In the genomic region with DNA sequence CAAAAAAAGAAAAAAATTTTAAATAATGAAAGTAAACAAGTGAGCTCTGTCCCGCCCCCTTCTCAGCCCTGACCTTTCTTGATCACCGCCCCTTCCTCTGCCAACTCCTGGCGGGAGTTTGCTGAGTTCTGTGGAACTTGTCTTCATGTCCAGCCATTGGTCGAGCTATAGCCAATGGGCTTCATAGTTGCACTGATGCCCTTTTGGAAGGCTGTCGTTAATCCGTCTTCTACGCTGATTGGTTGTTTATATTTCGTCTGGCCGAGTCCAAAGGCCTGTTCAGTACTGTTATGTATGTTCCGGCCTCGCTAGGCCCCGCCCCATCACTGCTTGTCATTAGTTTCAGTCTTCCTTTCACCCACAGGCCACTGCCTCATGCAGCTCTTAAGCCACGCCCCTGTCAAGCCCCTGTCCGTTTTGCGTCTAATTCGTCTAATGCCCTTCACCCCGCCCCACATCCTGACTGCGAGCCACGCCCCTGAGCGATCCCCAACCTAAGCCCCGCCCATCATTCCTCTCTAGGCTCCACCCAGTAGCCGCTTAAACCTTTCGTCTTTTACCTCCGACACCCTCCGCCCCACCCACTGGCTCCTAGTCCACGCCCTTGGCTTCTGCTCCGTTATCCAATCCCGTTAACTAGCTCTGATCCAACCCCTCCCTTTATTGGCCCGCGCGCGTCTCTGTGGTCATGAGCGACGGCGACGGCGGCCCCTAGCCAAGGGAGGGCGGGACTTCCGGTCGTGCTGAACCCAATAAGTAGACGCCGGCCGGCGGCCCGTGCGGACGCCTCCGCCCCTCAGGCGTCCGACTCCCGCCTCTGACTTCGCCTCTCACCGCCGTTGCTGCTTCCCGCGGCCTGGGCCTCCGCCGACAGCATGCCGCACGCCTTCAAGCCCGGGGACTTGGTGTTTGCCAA, we compare ENCODE assay signal across 8 mouse cellular contexts. TPM values are rescaled to one million over a fixed set of nuclear protein-coding genes. Genes with fewer than 3 reads are reported as not detected.
DNase-seq lines count a peak whose midpoint lies in the region; ATAC-seq and TF ChIP-seq lines count a peak whose summit lies in the region.

A gene (plus strand): TSS at position 755 of the 916 bp plus-strand sequence.

- peak within 1 kb of the TSS; percentile 80 for H3K4me3 ChIP-seq in G1E (ENCODE audit: low read depth, low read length)
- H3K4me3 ChIP-seq in forebrain, embryonic 16.5 days (replicated peaks; ENCODE audit: low read length) = peak within 1 kb of the TSS; percentile 66
- peak within 1 kb of the TSS; percentile 82 for H3K4me3 ChIP-seq in layer of hippocampus, adult 2 months
- peak within 1 kb of the TSS; percentile 79 for H3K4me3 ChIP-seq in lung, embryonic 14.5 days (ENCODE audit: low read depth, low read length)
- H3K4me3 ChIP-seq in olfactory bulb, adult 2 months (ENCODE audit: insufficient read depth, low read depth, low read length) = peak within 1 kb of the TSS; percentile 66
- H3K4me3 ChIP-seq in thymus, adult 2 months (ENCODE audit: control insufficient read depth, insufficient read depth, low read length) = peak within 1 kb of the TSS; percentile 88

- H3K9ac ChIP-seq in forebrain, embryonic 16.5 days (replicated peaks; ENCODE audit: low read depth, low read length) = peak within 1 kb of the TSS; percentile 72
- peak within 1 kb of the TSS; percentile 74 for H3K9ac ChIP-seq in lung, embryonic 14.5 days

- ATAC-seq in G1E (ENCODE audit: extremely low read depth, insufficient number of reproducible peaks, low FRiP score, poor library complexity, severe bottlenecking) = peak; percentile 83
- peak; percentile 90 for ATAC-seq in forebrain, embryonic 16.5 days
- peak; percentile 94 for ATAC-seq in lung, embryonic 14.5 days (ENCODE audit: insufficient read depth)

- peak within 1 kb of the TSS; percentile 35 for H3K27ac ChIP-seq in forebrain, embryonic 16.5 days (ENCODE audit: low read length)
- H3K27ac ChIP-seq in layer of hippocampus, adult 2 months = peak within 1 kb of the TSS; percentile 88
- peak within 1 kb of the TSS; percentile 36; the same call in 1 of the 2 replicates for H3K27ac ChIP-seq in lung, embryonic 14.5 days (ENCODE audit: low read depth)
- no peak within 1 kb of the TSS for H3K27ac ChIP-seq in olfactory bulb, adult 2 months (ENCODE audit: insufficient read depth, low read depth, low read length)
- H3K27ac ChIP-seq in thymus, adult 2 months (ENCODE audit: control insufficient read depth, insufficient read depth, low read length) = peak within 1 kb of the TSS; percentile 25; the same call in 1 of the 2 replicates

- H3K4me2 ChIP-seq in forebrain, embryonic 16.5 days (ENCODE audit: low read length) = peak within 1 kb of the TSS; percentile 82
- peak within 1 kb of the TSS; percentile 97 for H3K4me2 ChIP-seq in lung, embryonic 14.5 days

- under 1% methylated on average over 61 of the region's 61 CpGs for WGBS in forebrain, embryonic 16.5 days
- WGBS in lung, embryonic 14.5 days = under 1% methylated on average over 61 of the region's 61 CpGs
- WGBS in olfactory bulb, adult 2 months = under 1% methylated on average over 61 of the region's 61 CpGs
- under 1% methylated on average over 61 of the region's 61 CpGs for WGBS in thymus, adult 2 months

- H3K9me3 ChIP-seq in G1E (replicated peaks) = no peaks in the 10 kb centered on the region
- H3K9me3 ChIP-seq in forebrain, embryonic 16.5 days (ENCODE audit: control insufficient read depth, low read length) = no peaks in the 10 kb centered on the region
- H3K9me3 ChIP-seq in lung, embryonic 14.5 days (ENCODE audit: low read depth, low read length) = no peaks in the 10 kb centered on the region

- no peak for TF ChIP-seq CTCF in G1E (IDR thresholded peaks at IDR 0.05; ENCODE audit: low read depth, low read length)
- no peak for TF ChIP-seq CTCF in layer of hippocampus, adult 2 months (conservative IDR thresholded peaks at IDR 0.05)
- TF ChIP-seq CTCF in lung, embryonic 14.5 days (IDR thresholded peaks at IDR 0.05; ENCODE audit: low read depth) = no peak
- no peak for TF ChIP-seq CTCF in olfactory bulb, adult 2 months (IDR thresholded peaks at IDR 0.05; ENCODE audit: insufficient read depth, low read depth, low read length)
- TF ChIP-seq CTCF in thymus, adult 2 months (IDR thresholded peaks at IDR 0.05; ENCODE audit: borderline replicate concordance, control insufficient read depth, extremely low read depth, insufficient read depth, low read length, poor library complexity) = no peak

- peak; percentile 77 for TF ChIP-seq POLR2A in olfactory bulb, adult 2 months (IDR thresholded peaks at IDR 0.05; ENCODE audit: insufficient read depth, low read depth, low read length)
- peak; percentile 80; the same call in 1 of the 2 replicates for TF ChIP-seq POLR2A in thymus, adult 2 months (IDR thresholded peaks at IDR 0.05; ENCODE audit: control insufficient read depth, extremely low read depth, insufficient read depth, low read length, poor library complexity)

- no peaks in the 10 kb centered on the region for H3K27me3 ChIP-seq in G1E (ENCODE audit: insufficient read depth, low read length)
- no peaks in the 10 kb centered on the region for H3K27me3 ChIP-seq in forebrain, embryonic 16.5 days (replicated peaks; ENCODE audit: control insufficient read depth, insufficient read depth, low read length)
- no peaks in the 10 kb centered on the region for H3K27me3 ChIP-seq in lung, embryonic 14.5 days (ENCODE audit: insufficient read depth, low read length)
- no peaks in the 10 kb centered on the region for H3K27me3 ChIP-seq in thymus, adult 2 months (ENCODE audit: control insufficient read depth, insufficient read depth, low read length)

- intact Hi-C loops in heart, postnatal 36 days (cut with DNase I) = no loop called here

- peak; percentile 94 for DNase-seq in G1E (ENCODE audit: low spot score)
- DNase-seq in cerebellum, adult 18-20 months = peak; percentile 100
- DNase-seq in heart, postnatal 36 days = peak; percentile 98 to 99
- peak; percentile 98 to 100 for DNase-seq in layer of hippocampus, adult 2 months (ENCODE audit: low spot score in 2 of 2)
- DNase-seq in lung, embryonic 14.5 days = peak; percentile 100
- peak; percentile 99 for DNase-seq in thymus, adult 2 months

- H3K36me3 ChIP-seq in G1E (replicated peaks) = peaks cover 33% of the 10 kb centered on the region
- H3K36me3 ChIP-seq in forebrain, embryonic 16.5 days (ENCODE audit: control insufficient read depth, insufficient read depth) = no peaks in the 10 kb centered on the region; the same call in 1 of the 2 replicates
- peaks cover 19% of the 10 kb centered on the region for H3K36me3 ChIP-seq in lung, embryonic 14.5 days (ENCODE audit: insufficient read depth)
- no peaks in the 10 kb centered on the region for H3K36me3 ChIP-seq in thymus, adult 2 months (ENCODE audit: control insufficient read depth, insufficient read depth, low read length)

- H3K4me1 ChIP-seq in G1E (ENCODE audit: insufficient read depth, low read depth, low read length) = peaks cover 55% of the 10 kb centered on the region
- H3K4me1 ChIP-seq in forebrain, embryonic 16.5 days (replicated peaks; ENCODE audit: control insufficient read depth, insufficient read depth, low read length) = peaks cover 36% of the 10 kb centered on the region
- H3K4me1 ChIP-seq in lung, embryonic 14.5 days (ENCODE audit: insufficient read depth) = peaks cover 7% of the 10 kb centered on the region
- H3K4me1 ChIP-seq in olfactory bulb, adult 2 months (ENCODE audit: control insufficient read depth, insufficient read depth, low read length) = peaks cover 28% of the 10 kb centered on the region
- peaks cover 26% of the 10 kb centered on the region for H3K4me1 ChIP-seq in thymus, adult 2 months (replicated peaks; ENCODE audit: control insufficient read depth, insufficient read depth, low read length)

RNA-seq across cellular contexts. Expression of the gene that starts here (rescaled TPM):
- total RNA-seq in G1E (2014; fragmentation: Nextera tagmentation) (31.1 and 37.6 TPM in 2 replicates), G1E (2017) (73.3 and 76.0 TPM in 2 replicates)
- 174 and 201 TPM in 2 replicates for polyA plus RNA-seq in G1E (2012)
- polyA plus RNA-seq in forebrain, embryonic 16.5 days (2015; fragmentation: Nextera tagmentation; extraction: Ambion mirVana) = 151 and 158 TPM in 2 replicates
- total RNA-seq in heart, postnatal 36 days (2021) = 10 to 100 TPM; 37.5 to 41.1 TPM
- total RNA-seq in layer of hippocampus, adult 2 months (2021) = 100 to 1,000 TPM; 122 to 135 TPM
- 96.2 and 111 TPM in 2 replicates for polyA plus RNA-seq in lung, embryonic 14.5 days (2014; fragmentation: Nextera tagmentation; extraction: Ambion mirVana)
- polyA plus RNA-seq in olfactory bulb, adult 2 months (2012; ENCODE audit: insufficient read depth, insufficient read length, low replicate concordance, missing spikeins) = 483 TPM in 1 of 2 replicates, not detected in the other
- 80.6 and 83.3 TPM in 2 replicates for polyA plus RNA-seq in thymus, adult 2 months (2012; rRNA removed)
